Comparison of ENCODE assay signal across 9 mouse cellular contexts in genomic region chr8:120569939-120570715, GRCm38 (mm10). TPM values are rescaled to one million over a fixed set of nuclear protein-coding genes. Genes with fewer than 3 reads are reported as not detected.
DNase-seq lines count a peak whose midpoint lies in the region; ATAC-seq lines count a peak whose summit lies in the region.
"Had no signal": no experiment of that assay in that cellular context is flagged by ENCODE, and none has a peak within 500 bp of the region (broad histone marks: within the 10 kb centered on the region; RNA-seq: fewer than 3 reads in every experiment).

No protein-coding gene starts in this region.

- no peak overlapping the region for H3K4me2 ChIP-seq in forebrain, embryonic 15.5 days (replicated peaks)
- no peak overlapping the region for H3K4me2 ChIP-seq in hindbrain, embryonic 12.5 days (replicated peaks)

- no peak overlapping the region for H3K9ac ChIP-seq in forebrain, embryonic 15.5 days (replicated peaks)
- no peak overlapping the region for H3K9ac ChIP-seq in hindbrain, embryonic 12.5 days

- no peak overlapping the region for H3K4me3 ChIP-seq in forebrain, embryonic 15.5 days
- no peak overlapping the region for H3K4me3 ChIP-seq in hindbrain, embryonic 12.5 days
- H3K4me3 ChIP-seq in limb, embryonic 10.5 days = no peak overlapping the region

- peaks cover 27% of the 10 kb centered on the region for H3K4me1 ChIP-seq in forebrain, embryonic 15.5 days
- peaks cover 41% of the 10 kb centered on the region for H3K4me1 ChIP-seq in hindbrain, embryonic 12.5 days
- H3K4me1 ChIP-seq in limb, embryonic 10.5 days = peaks cover 82% of the 10 kb centered on the region

- no peaks in the 10 kb centered on the region for H3K27me3 ChIP-seq in forebrain, embryonic 15.5 days
- H3K27me3 ChIP-seq in hindbrain, embryonic 12.5 days = no peaks in the 10 kb centered on the region
- no peaks in the 10 kb centered on the region; the same call in 1 of the 2 replicates for H3K27me3 ChIP-seq in limb, embryonic 10.5 days (ENCODE audit: low read depth, poor library complexity, severe bottlenecking)

- no peaks in the 10 kb centered on the region for H3K9me3 ChIP-seq in forebrain, embryonic 15.5 days
- H3K9me3 ChIP-seq in hindbrain, embryonic 12.5 days (replicated peaks) = no peaks in the 10 kb centered on the region
- H3K9me3 ChIP-seq in limb, embryonic 10.5 days (replicated peaks) = no peaks in the 10 kb centered on the region

- peaks cover 73% of the 10 kb centered on the region for H3K36me3 ChIP-seq in forebrain, embryonic 15.5 days
- peaks cover 86% of the 10 kb centered on the region for H3K36me3 ChIP-seq in hindbrain, embryonic 12.5 days
- H3K36me3 ChIP-seq in limb, embryonic 10.5 days = peaks cover 89% of the 10 kb centered on the region

- peak overlapping the region; percentile 51 for H3K27ac ChIP-seq in forebrain, embryonic 15.5 days (replicated peaks)
- peak overlapping the region; percentile 30 for H3K27ac ChIP-seq in hindbrain, embryonic 12.5 days
- H3K27ac ChIP-seq in limb, embryonic 10.5 days = peak overlapping the region; percentile 47
- H3K27ac ChIP-seq: macrophage had no signal

- WGBS in forebrain, embryonic 15.5 days = 59% methylated on average over 13 of the region's 13 CpGs
- 57% methylated on average over 13 of the region's 13 CpGs for WGBS in hindbrain, embryonic 12.5 days
- WGBS in limb, embryonic 10.5 days = 51% methylated on average over 13 of the region's 13 CpGs

- 0 out of 2 replicates have a peak, but pooled peaks have one; percentile 7 for ATAC-seq in forebrain, embryonic 15.5 days (replicated peaks)
- ATAC-seq in hindbrain, embryonic 12.5 days (ENCODE audit: low FRiP score) = no peak

- DNase-seq in layer of hippocampus, adult 18-20 months (ENCODE audit: low spot score in 2 of 2) = peak; percentile 71 to 88
- DNase-seq in layer of hippocampus, adult 9-11 months = no peak
- DNase-seq in c-Kit-positive CD71-positive TER-119-negative erythroid progenitor cells, embryonic 14.5 days (ENCODE audit: low read depth) = peak; percentile 53
- DNase-seq in limb, embryonic 10.5 days (ENCODE audit: low spot score) = peak; percentile 90
- peak; percentile 48 to 67 for DNase-seq in natural killer cell, adult 2 months (ENCODE audit: low spot score in 2 of 2)
- peak; percentile 80 to 92 for DNase-seq in spleen, postnatal 4 days (ENCODE audit: low spot score in 2 of 2)

RNA-seq across cellular contexts. Expression of gene Gins2, which starts 19.0 kb away (rescaled TPM):
- total RNA-seq in layer of hippocampus, adult 18-20 months (2021) = 1 to 10 TPM; 3.5 to 4.2 TPM
- polyA plus RNA-seq in forebrain, embryonic 15.5 days (2015; fragmentation: Nextera tagmentation; extraction: Ambion mirVana) = 27.1 and 34.2 TPM in 2 replicates
- 49.6 and 65.3 TPM in 2 replicates for polyA plus RNA-seq in hindbrain, embryonic 12.5 days (2016; fragmentation: Nextera tagmentation; extraction: Ambion mirVana)
- 153 and 167 TPM in 2 replicates for polyA plus RNA-seq in limb, embryonic 10.5 days (2016; fragmentation: Nextera tagmentation; extraction: Ambion mirVana)
